Mouse (Mus musculus) CH12.LX (cell line): ENCODE measurements around the gene Hprt. TPM values are rescaled to one million over a fixed set of nuclear protein-coding genes. Genes with fewer than 3 reads are reported as not detected.

Experiments used
- DNase-seq: peaks from one replicate; pipeline ENCODE4 v3.0.0-alpha.2; 2013; ENCODE audit errors: extremely low read depth
- H3K27ac ChIP-seq: 2 replicates; pipeline ENCODE4 v1.5.1; 2012; ENCODE audit warnings: low read depth, mild to moderate bottlenecking, control low read depth, moderate library complexity; ENCODE audit not compliant: insufficient read depth
- H3K27me3 ChIP-seq: replicated peaks from 2 replicates; pipeline ENCODE3; 2012; ENCODE audit warnings: inconsistent platforms
- H3K36me3 ChIP-seq, 2 experiments: replicated peaks in 1 of 2; 2 replicates each; pipeline versions ENCODE3 to v1.6.1; 2012; ENCODE audit warnings: inconsistent platforms in 1 of 2, low read length in 1 of 2, mild to moderate bottlenecking in 1 of 2, mixed read lengths in 1 of 2, moderate library complexity in 1 of 2; ENCODE audit not compliant: control insufficient read depth in 1 of 2, insufficient read depth in 1 of 2
- H3K4me1 ChIP-seq, 2 experiments: 2 replicates each; pipeline ENCODE4 v1.6.1; 2012; ENCODE audit warnings: inconsistent platforms in 1 of 2, moderate library complexity in 1 of 2; ENCODE audit not compliant: insufficient read depth in 2 of 2, control insufficient read depth in 1 of 2
- H3K4me2 ChIP-seq: 2 replicates; pipeline ENCODE4 v1.6.1; 2012; ENCODE audit warnings: low read depth, mild to moderate bottlenecking, control low read depth; ENCODE audit not compliant: poor library complexity, insufficient read depth, severe bottlenecking
- H3K4me3 ChIP-seq, 3 experiments: fragments of 150-350 bp in 1 of 3; sonication (generic) in 1 of 3; replicated peaks in 1 of 3; 2 replicates each; pipeline versions ENCODE3 to v1.5.1; 2011 to 2012; ENCODE audit warnings: low read depth in 2 of 3, low read length in 2 of 3, mild to moderate bottlenecking in 2 of 3, moderate library complexity in 2 of 3, control low read depth in 1 of 3, improper control_type of control experiment in 1 of 3, inconsistent platforms in 1 of 3, mixed read lengths in 1 of 3; ENCODE audit not compliant: poor library complexity in 1 of 3
- H3K79me2 ChIP-seq: replicated peaks from 2 replicates; pipeline ENCODE4 v1.6.1; 2012; ENCODE audit warnings: mild to moderate bottlenecking, moderate library complexity; ENCODE audit not compliant: control insufficient read depth, poor library complexity, insufficient read depth, severe bottlenecking; ENCODE audit errors: extremely low read depth
- H3K9ac ChIP-seq: 2 replicates; pipeline ENCODE4 v1.6.1; 2012; ENCODE audit warnings: low read depth, mild to moderate bottlenecking, control low read depth, moderate library complexity; ENCODE audit not compliant: insufficient read depth
- H3K9me3 ChIP-seq: replicated peaks from 2 replicates; pipeline ENCODE3; 2012; ENCODE audit warnings: low read length, inconsistent platforms, mixed read lengths
- BHLHE40 ChIP-seq: IDR thresholded peaks from 2 replicates; pipeline ENCODE4 v1.6.1; 2011; ENCODE audit warnings: mild to moderate bottlenecking, low read depth, low read length, improper control_type of control experiment
- CHD1 ChIP-seq: IDR thresholded peaks from 2 replicates; pipeline ENCODE4 v1.6.1; 2012; ENCODE audit warnings: low read depth, low read length, improper control_type of control experiment, inconsistent platforms
- E2F4 ChIP-seq: IDR thresholded peaks from 2 replicates; pipeline ENCODE4 v1.6.1; 2011; ENCODE audit warnings: low read depth, low read length, improper control_type of control experiment; ENCODE audit not compliant: insufficient replicate concordance
- ELF1 ChIP-seq: IDR thresholded peaks from 2 replicates; pipeline ENCODE4 v1.6.1; 2014; ENCODE audit warnings: low read depth, mild to moderate bottlenecking, inconsistent platforms, low read length, improper control_type of control experiment
- EP300 ChIP-seq: IDR thresholded peaks from 2 replicates; pipeline ENCODE4 v1.6.1; 2011; ENCODE audit warnings: low read length, improper control_type of control experiment
- GABPA ChIP-seq: IDR thresholded peaks from 2 replicates; pipeline ENCODE4 v1.6.1; 2012; ENCODE audit warnings: low read depth, low read length, improper control_type of control experiment, inconsistent platforms; ENCODE audit not compliant: insufficient replicate concordance
- IRF4 ChIP-seq: IDR thresholded peaks from 2 replicates; pipeline ENCODE4 v1.6.1; 2014; ENCODE audit warnings: low read depth, mild to moderate bottlenecking, inconsistent platforms, low read length, improper control_type of control experiment
- JUND ChIP-seq: conservative IDR thresholded peaks from 2 replicates; pipeline ENCODE4 v1.6.1; 2011; ENCODE audit warnings: low read depth, low read length, improper control_type of control experiment
- KAT2A ChIP-seq: IDR thresholded peaks from 2 replicates; pipeline ENCODE4 v1.6.1; 2012; ENCODE audit warnings: low read length, improper control_type of control experiment, inconsistent platforms; ENCODE audit not compliant: insufficient replicate concordance
- MAFK ChIP-seq: IDR thresholded peaks from 2 replicates; pipeline ENCODE4 v1.6.1; 2011; ENCODE audit warnings: low read length, improper control_type of control experiment; ENCODE audit not compliant: insufficient replicate concordance
- MAZ ChIP-seq: IDR thresholded peaks from 2 replicates; pipeline ENCODE4 v1.6.1; 2012; ENCODE audit warnings: low read depth, mild to moderate bottlenecking, inconsistent platforms, low read length, improper control_type of control experiment, moderate library complexity
- MXI1 ChIP-seq: IDR thresholded peaks from 2 replicates; pipeline ENCODE4 v1.6.1; 2011; ENCODE audit warnings: mild to moderate bottlenecking, low read depth, low read length, improper control_type of control experiment
- MYC ChIP-seq: IDR thresholded peaks from 2 replicates; pipeline ENCODE4 v1.6.1; 2011; ENCODE audit warnings: low read depth, mild to moderate bottlenecking, improper control_type of control experiment, low read length
- NRF1 ChIP-seq: IDR thresholded peaks from 2 replicates; pipeline ENCODE4 v1.6.1; 2014; ENCODE audit warnings: low read depth, mild to moderate bottlenecking, inconsistent platforms, low read length, improper control_type of control experiment, moderate library complexity
- PAX5 ChIP-seq: IDR thresholded peaks from 2 replicates; pipeline ENCODE4 v1.6.1; 2012; ENCODE audit warnings: low read length, inconsistent platforms, mixed read lengths
- SIN3A ChIP-seq: IDR thresholded peaks from 2 replicates; pipeline ENCODE4 v1.6.1; 2012; ENCODE audit warnings: low read length, improper control_type of control experiment, inconsistent platforms
- UBTF ChIP-seq: IDR thresholded peaks from 2 replicates; pipeline ENCODE4 v1.6.1; 2012; ENCODE audit warnings: low read depth, mild to moderate bottlenecking, inconsistent platforms, low read length, improper control_type of control experiment, moderate library complexity
- USF2 ChIP-seq: conservative IDR thresholded peaks from 2 replicates; pipeline ENCODE4 v1.6.1; 2011; ENCODE audit warnings: low read depth, low read length, improper control_type of control experiment
- ZC3H11A ChIP-seq: IDR thresholded peaks from 2 replicates; pipeline ENCODE4 v1.6.1; 2012; ENCODE audit warnings: low read depth, mild to moderate bottlenecking, inconsistent platforms, low read length, improper control_type of control experiment
- ZKSCAN1 ChIP-seq: IDR thresholded peaks from 2 replicates; pipeline ENCODE4 v1.6.1; 2012; ENCODE audit warnings: low read depth, inconsistent platforms, low read length, improper control_type of control experiment, borderline replicate concordance
- ZNF384 ChIP-seq: IDR thresholded peaks from 2 replicates; pipeline ENCODE4 v1.6.1; 2012; ENCODE audit warnings: low read depth, low read length, improper control_type of control experiment, inconsistent platforms
- dilution Hi-C: fragments of 300-500 bp; cut with MboI; formaldehyde crosslinking; loops from 2 replicates; pipeline ENCODE4 v1.14.3; 2020; ENCODE audit warnings: low sequenced_read_pairs; ENCODE audit not compliant: extremely low pct_unique_long_range_greater_than_20kb, extremely low pct_ligation_motif_present
- in situ Hi-C: fragments of 300-500 bp; cut with MboI; formaldehyde crosslinking; loops from 3 replicates; pipeline ENCODE4 v1.14.3; 2019; ENCODE audit warnings: low sequenced_read_pairs, low pct_ligation_motif_present, low pct_unique_long_range_greater_than_20kb, mixed read lengths
- polyA plus RNA-seq: library from polyadenylated mRNA; unstranded; fragments of >175 nt; gene quantifications from 2 replicates; pipeline ENCODE4 v1.2.1, GENCODE M21; 2012; ENCODE audit warnings: low read depth; ENCODE audit not compliant: insufficient read length
- total RNA-seq, 2 experiments: library from RNA; depleted of rRNA; stranded (reverse); fragments of 300-350 nt in 1 of 2; fragments of >200 nt in 1 of 2; gene quantifications; 2 replicates each; pipeline ENCODE4 v1.2.3; 2012 to 2014

The Hprt gene
- total and polyA plus RNA-seq, 3 experiments: 200 to 525 (median 355) TPM

GRCm38 (mm10) chrX:52978576-52978975, 9.4 kb upstream of the Hprt start:
- no peak overlapping the region for H3K9ac ChIP-seq

GRCm38 (mm10) chrX:52981378-52981777, 6.6 kb upstream of the Hprt start:
- dilution Hi-C loops (no loop called here), in situ Hi-C loops (no loop called here)
- TF ChIP-seq ZKSCAN1: no peak
- no peak for TF ChIP-seq MAZ
- no peak for TF ChIP-seq JUND
- no peak for TF ChIP-seq MXI1
- TF ChIP-seq KAT2A: no peak
- H3K4me3 ChIP-seq: no peak overlapping the region
- H3K9ac ChIP-seq: no peak overlapping the region
- H3K4me2 ChIP-seq: no peak overlapping the region
- no peak for DNase-seq
- no peaks in the 10 kb centered on the region for H3K9me3 ChIP-seq
- H3K79me2 ChIP-seq: no peaks in the 10 kb centered on the region
- H3K4me1 ChIP-seq: no peaks in the 10 kb centered on the region
- H3K36me3 ChIP-seq: no peaks in the 10 kb centered on the region
- H3K27ac ChIP-seq: no peak overlapping the region
- H3K27me3 ChIP-seq: no peaks in the 10 kb centered on the region

More at GRCm38 (mm10) chrX:52978576-52978975, 9.4 kb upstream of the Hprt start:
- Histone ChIP-seq H3K27ac (no peak overlapping the region), H3K36me3 (no peaks in the 10 kb centered on the region), H3K27me3 (no peaks in the 10 kb centered on the region), H3K79me2 (no peaks in the 10 kb centered on the region), H3K4me1 (no peaks in the 10 kb centered on the region), H3K9me3 (no peaks in the 10 kb centered on the region), H3K4me2 (no peak overlapping the region), H3K4me3 (no peak overlapping the region)
- TF ChIP-seq GABPA (no peak), IRF4 (no peak), ELF1 (no peak), MAFK (no peak), USF2 (no peak), JUND (no peak), SIN3A (no peak), EP300 (no peak), E2F4 (no peak), ZC3H11A (no peak), CHD1 (no peak), MYC (no peak), MAZ (no peak), ZNF384 (no peak), PAX5 (no peak), BHLHE40 (no peak), UBTF (no peak), NRF1 (no peak)
- no peak for DNase-seq
- in situ Hi-C loops (no loop called here), dilution Hi-C loops (no loop called here)
